Mouse (Mus musculus) adrenal gland, postnatal 4 days (tissue): ENCODE results near the gene Rtf2. TPM values are rescaled to one million over a fixed set of nuclear protein-coding genes. Genes with fewer than 3 reads are reported as not detected.

Source experiments
- DNase-seq, 2 experiments: peaks; one replicate each; pipeline ENCODE4 v3.0.0; 2021 to 2022; ENCODE audit warnings: low spot score in 2 of 2, mixed read lengths in 2 of 2
- long read RNA-seq, 2 experiments: library from polyadenylated mRNA; stranded (forward); transcript quantifications; one replicate each; pipeline ENCODE4 v2.0.0; 2021
- total RNA-seq, 2 experiments: library from RNA; stranded (reverse); gene quantifications; 2 replicates each; pipeline ENCODE4 v1.2.3; 2021

The Rtf2 gene
- 10 to 100 TPM; 73.0 to 73.2 TPM for total RNA-seq
- long read RNA-seq, experiment 1, transcript Rtf2-201 (9 exons, 2,173 nt), result major isoform, 111 of 137 reads
- long read RNA-seq, experiment 1, partial matches to known transcripts, result 12 of 137 reads
- long read RNA-seq, experiment 1, other reads (novel, unspliced or antisense), result 14 of 137 reads
- long read RNA-seq, experiment 2, transcript Rtf2-201 (9 exons, 2,173 nt), result major isoform, 164 of 180 reads
- long read RNA-seq, experiment 2, partial matches to known transcripts, result 4 of 180 reads
- long read RNA-seq, experiment 2, other reads (novel, unspliced or antisense), result 12 of 180 reads

DNA sequence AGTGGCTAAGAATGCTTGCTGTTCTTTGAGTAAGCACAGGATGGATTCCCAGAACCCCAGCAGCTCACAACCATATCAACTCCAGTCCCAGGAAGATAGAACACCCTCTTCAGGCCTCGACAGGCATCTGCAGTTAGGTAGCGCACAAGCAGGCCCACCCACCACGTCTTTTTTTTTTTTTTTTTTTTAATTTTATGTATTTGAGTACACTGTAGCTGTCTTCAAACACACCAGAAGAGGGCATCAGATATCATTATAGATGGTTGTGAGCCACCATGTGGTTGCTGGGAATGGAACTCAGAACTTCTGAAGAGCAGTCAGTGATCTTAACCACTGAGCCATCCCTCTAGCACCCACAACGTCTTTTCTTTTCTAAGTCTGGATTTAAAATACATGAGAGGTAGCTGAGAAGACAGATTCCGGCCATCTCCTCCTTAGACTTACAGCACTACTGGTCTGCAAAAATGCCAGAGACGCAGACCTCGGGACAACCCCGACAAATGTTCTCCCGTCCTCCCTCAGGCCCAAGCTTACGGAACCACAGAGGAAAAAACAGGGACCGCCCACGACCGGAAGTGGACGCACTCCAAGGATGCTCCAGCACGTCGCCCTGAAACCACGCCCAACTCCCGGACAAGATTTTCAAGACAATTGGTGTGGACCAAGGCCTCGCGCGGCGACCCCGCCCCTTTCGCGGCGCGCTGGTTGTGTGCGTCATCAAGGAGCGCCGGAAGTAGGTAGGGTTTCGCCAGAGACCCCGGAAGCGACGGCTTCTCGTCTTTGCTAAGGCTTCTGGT lies at the start of gene Rtf2:
Gene Rtf2 (plus strand): TSS at position 714 of the 797 bp plus-strand sequence.
- peak; percentile 99 for DNase-seq

DNA sequence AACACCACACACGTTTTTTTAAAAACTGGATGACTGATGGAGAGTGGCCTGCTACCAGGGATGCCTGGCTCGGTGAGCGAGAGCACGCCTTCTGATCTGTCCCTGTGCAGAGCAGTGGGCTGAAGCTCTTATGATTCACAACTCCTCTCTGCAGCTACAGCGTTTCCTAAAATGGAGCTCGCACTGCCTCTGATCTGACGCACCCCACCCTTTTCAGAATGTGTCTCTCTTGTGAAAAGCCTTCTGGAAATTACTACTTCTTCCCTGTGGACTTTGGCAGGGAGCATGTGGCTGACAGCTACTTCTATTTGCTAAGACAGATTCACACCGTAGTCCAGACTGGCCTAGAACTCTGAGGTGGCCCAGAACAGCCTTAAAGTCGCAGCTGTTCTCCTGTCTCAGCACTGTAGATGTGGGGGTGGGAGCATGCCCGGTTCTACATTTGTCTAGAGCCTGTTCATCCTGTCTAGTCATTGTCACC lies 48.3 kb upstream of the Rtf2 start:
- DNase-seq, result no peak

GRCm38 (mm10) chr2:172393391-172394051 lies 46.8 kb upstream of the Rtf2 start, which contains the start of gene Cass4:
TSS of gene Cass4 (plus strand) at chr2:172393794.
- no peak for DNase-seq

GRCm38 (mm10) chr2:172394052-172394392 lies 46.3 kb upstream of the Rtf2 start:
- no peak for DNase-seq

DNA sequence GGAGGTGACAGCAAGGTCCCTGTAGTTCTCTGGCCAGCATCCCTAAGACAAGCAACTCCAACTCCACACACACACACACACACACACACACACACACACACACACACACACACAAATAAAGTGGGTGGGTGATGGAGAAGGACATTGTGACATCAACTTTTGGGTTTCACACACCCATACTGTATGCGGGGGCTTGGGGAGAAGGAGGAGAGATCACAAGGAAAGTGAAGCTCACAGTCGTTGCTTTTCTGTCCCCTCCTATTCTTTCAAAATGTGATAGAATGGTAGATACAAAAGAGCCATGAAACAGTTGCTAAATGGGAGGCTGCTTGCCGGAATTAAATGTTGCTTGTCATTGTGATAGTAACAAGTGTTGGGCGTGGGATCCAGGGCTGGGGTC lies 45.7 kb upstream of the Rtf2 start:
- DNase-seq, result no peak

GRCm38 (mm10) chr2:172395961-172396360 lies 44.4 kb upstream of the Rtf2 start:
- no peak for DNase-seq

GRCm38 (mm10) chr2:172399901-172400300 lies 40.5 kb upstream of the Rtf2 start:
- DNase-seq, result no peak

DNA sequence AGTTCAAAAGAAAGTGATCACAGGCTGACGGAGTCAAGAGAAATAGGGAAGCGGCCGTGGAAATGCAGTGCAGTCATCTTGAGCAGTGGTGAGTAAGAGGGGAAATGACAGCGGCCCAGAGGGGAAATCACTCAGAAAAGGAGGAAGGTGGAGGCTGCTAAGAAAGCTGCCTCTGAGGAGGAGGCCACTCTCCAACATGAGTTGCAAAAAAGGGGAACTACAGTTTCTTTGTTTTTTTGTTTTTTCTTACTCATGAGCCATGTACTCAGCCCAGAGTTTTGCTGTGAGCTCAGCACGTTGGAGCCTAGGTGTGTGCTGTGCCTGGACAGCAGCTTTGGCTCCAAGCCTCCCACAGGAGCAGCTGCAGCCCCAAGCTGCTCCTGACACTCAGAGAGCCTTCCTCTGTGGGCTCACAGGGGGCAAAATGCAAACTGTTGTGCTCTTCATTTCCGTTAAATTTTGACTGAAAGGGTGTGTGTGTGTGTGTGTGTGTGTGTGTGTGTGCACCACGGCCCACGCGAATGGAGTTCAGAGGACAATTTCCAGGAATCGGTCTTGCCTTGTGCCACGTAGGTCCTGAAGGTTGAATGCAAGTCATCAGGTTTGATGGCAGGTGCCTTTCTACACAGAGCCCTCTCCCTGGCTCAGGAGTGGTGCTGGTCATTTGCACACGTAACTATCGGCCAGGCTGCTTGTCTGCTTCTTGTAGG lies 39.1 kb upstream of the Rtf2 start:
- no peak for DNase-seq

DNA sequence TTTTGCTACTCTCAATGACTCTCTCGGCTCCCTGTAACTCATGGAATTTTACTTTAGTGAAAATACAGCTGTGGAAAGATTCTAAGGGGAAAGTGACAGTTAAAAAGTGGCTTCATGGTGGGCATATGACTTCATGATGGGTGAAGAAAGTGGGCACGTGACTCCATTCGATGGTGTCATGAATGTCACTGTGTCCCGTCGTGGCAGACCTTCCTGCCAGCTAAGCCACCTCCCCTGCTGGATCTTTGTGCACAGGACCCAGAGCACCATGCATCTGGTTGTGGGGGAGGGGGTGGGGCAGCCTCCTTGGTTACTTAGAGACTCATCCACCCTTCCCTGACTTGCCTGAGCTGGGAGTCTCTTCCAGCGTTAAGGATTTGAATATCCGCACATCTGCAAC lies 36.1 kb upstream of the Rtf2 start:
- no peak for DNase-seq

DNA sequence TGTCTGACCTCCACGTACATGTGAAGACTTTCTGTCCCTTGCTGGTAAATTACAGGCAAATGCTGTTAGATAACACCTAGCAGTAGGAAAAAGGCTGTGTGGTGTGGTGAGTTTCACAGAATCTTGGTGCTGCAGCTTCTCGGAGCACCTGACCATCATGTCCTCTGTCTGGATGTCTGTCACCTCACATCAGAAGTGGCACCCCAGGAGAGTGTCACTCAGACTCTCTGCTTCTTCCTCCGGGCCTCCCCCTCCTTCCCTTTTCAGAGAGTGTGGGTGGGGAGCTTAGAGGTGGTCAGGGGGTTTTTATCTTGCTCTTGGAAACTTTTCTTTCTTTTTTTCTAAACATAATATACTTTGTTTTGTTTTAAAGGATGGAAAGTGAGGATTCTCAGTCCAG lies 35.3 kb upstream of the Rtf2 start:
- DNase-seq, result no peak

DNA sequence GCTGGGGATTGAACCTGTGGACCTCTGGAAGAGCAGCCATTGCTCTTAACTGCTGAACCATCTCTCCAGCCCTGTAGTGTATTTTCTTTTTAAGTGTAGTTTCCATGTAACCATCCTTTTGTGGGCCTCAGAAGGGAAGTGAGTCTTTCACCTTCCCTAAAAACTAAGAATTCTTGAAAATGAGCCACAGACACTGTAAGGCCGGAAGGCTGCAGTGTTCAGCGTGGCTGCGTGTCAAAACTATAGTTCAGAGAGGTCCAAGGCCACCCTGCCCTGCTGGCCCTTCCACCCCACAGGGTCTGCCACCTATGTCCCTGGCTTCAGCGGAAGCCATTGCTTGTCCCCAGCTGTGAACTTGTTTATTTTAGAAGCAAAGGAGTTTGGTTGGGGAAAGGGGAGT lies 34.2 kb upstream of the Rtf2 start:
- DNase-seq, result no peak

DNA sequence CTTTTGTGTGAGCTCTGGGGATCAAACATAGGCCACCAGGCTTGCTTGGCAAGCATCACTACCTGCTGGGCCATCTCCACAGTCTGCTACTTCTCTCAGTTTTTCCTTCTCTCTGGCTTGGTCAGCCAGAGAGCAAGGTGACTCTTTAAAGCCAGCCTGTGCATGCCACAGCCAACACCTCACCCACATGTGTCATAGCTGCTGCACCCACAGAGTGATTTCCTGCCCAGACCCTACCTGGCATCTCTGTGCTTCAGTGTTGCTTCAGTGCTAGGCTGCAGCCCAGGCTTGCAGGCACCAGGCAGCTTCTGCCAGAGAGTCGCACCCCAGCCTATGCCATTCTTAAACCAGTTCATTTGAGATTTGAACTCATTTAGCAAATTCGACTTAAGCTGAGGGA lies 32.9 kb upstream of the Rtf2 start:
- DNase-seq, result no peak

DNA sequence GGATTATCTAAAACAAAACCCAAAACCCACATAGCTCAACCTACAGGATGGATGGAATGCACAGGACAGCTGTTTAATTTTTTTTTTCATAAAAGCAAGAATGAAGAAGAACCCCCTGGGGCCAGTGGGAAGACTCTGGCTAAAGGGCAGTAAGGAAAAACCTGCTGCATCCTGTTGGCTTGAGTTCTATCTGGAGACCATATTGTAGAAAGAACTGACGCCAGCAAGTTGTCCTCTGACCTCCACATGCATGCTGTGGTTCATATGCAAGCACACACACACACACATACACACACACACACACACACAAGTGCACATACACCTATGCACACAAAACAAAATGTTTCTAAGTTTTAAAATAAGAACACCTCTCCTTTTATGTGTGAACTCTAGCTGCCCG lies 29.7 kb upstream of the Rtf2 start:
- DNase-seq, result no peak

DNA sequence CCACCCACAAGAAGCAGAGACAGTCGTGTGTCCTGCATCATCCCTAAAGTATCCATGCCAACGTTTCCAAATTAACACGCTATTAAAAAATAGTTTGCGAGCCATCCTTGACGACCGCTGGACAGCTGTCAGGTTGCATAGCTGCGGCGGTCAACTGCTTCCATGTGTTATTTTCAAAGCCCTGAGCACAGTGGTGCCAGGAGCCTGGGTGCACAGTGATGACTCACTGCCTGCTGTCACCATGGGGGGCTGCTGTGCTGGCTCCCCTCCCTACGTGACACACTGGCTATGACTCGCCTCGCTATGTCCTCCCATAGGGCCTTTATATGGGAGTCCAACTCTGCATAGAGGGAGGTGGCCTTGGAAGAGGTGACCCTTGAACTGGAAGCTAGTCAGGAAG lies 29.3 kb upstream of the Rtf2 start:
- DNase-seq, result no peak

DNA sequence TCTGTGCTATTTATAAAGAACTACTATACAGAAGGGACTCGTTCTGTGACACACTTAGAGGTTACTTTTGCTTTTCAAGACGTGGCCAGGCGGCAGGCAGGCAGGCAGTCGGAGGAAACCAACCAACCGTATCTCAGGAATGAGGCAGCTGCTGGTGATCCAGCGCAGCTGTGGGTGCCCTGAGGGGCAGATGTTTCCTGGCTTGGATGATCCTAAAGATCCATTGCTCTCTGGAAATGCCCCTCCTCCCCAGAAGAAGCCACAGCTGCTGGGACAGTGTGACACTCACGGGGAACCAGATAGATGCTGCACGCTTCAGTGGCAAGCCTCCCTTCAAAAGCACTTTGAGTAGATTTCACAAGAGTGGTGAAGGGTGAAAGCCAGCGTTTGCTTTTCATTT lies 27.9 kb upstream of the Rtf2 start:
- no peak for DNase-seq

DNA sequence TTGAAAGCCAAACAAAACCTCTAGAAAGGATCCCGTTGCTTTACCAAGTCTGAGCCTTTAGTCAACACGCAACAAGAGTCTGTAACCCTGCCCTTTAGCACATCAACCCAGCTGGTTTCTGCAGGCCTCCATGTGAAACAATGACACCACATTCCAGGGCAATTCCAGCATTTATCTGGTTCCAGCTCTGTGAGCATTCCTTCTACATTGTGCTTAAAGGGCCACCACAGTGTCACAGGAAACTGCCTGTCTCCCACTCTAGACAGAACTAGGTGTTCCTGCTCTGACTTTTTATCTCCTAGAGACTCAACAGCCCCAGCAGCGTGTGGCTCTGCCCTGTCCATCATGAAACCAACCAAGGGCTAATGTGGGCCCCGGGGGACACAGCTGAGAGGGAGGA lies 27.1 kb upstream of the Rtf2 start:
- no peak for DNase-seq

- no peak for DNase-seq
Observed at GRCm38 (mm10) chr2:172413894-172414293, 26.5 kb upstream of the Rtf2 start.

DNA sequence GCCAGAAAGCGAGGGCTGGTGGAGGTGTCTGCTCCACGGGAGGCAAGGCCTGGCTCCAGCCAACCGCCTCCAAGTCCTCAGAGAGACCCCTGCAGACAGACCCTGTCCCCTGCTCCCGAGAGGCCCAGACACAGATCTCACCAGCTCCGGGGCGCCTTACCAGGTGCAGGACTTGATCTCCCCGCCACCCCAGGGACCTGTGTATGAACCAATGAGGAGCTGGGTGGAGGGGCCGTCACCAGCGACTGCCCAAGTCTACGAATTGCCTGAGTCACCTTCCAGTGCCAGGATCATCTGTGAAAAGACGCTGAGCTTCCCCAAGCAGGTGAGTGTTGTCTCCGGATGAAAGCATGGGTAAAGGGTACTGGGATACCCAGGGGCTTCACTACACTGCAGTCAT lies 24.1 kb upstream of the Rtf2 start:
- no peak for DNase-seq

GRCm38 (mm10) chr2:172416876-172417275 lies 23.5 kb upstream of the Rtf2 start:
- DNase-seq, result no peak

DNA sequence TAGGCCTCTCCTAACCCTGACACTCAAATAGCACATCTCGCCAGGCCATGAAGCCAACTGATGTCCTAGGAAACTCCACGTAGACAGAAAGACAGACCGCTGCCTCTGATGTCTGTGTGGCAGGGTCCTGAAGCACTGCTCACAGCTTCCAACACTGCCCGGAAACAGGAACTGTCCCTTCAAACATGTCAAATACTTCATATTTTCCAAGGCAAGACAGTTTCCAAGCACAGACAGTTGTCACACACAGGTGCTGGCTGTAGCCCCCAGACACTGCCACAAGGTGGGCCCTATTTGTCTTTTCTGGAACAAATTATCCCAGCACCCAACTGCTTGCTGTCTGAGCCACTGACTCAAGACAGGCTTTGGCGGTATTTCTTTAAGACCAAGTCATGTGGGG lies 22.1 kb upstream of the Rtf2 start:
- DNase-seq, result no peak

GRCm38 (mm10) chr2:172430609-172431008 lies 9.7 kb upstream of the Rtf2 start:
- DNase-seq, result no peak

DNA sequence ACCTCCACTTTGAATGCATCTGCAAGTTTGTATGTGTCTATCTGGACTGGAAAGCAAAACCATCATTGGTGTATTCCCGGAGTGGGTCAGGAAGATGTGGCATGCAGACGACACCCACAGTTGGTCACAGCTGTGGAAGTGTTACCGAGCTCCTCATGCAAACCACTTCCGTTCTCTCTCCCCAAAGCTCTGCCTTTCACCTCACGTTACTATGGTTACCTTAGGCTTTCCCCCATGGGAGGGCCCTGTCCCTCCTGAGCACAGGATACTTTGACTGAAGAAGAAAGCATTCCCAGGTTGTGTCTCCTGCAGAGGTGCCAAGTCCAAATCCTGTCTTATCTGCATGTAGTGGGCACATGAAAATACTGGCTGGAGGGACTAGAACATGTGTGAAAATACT lies 6.6 kb upstream of the Rtf2 start:
- no peak for DNase-seq
